Mouse (Mus musculus) embryonic facial prominence, embryonic 10.5 days (tissue): ENCODE data around the gene Rad9a. TPM values are rescaled to one million over a fixed set of nuclear protein-coding genes. Genes with fewer than 3 reads are reported as not detected.

ENCODE experiments used
- DNase-seq: peaks from one replicate; pipeline ENCODE4 v3.0.0-alpha.2; 2017; ENCODE audit warnings: low spot score
- H3K27ac ChIP-seq: fragments of 300-500 bp; sonication (generic); replicated peaks from 2 replicates; pipeline ENCODE4 v1.5.1; 2016; ENCODE audit warnings: mild to moderate bottlenecking
- H3K27me3 ChIP-seq: fragments of 300-500 bp; sonication (generic); replicated peaks from 2 replicates; pipeline ENCODE4 v1.6.1; 2016; ENCODE audit warnings: low read depth, mild to moderate bottlenecking; ENCODE audit not compliant: poor library complexity, severe bottlenecking
- H3K36me3 ChIP-seq: fragments of 300-500 bp; sonication (generic); replicated peaks from 2 replicates; pipeline ENCODE4 v1.6.1; 2016; ENCODE audit warnings: mild to moderate bottlenecking, moderate library complexity
- H3K4me1 ChIP-seq: fragments of 300-500 bp; sonication (generic); 2 replicates; pipeline ENCODE4 v1.6.1; 2016
- H3K4me3 ChIP-seq: fragments of 300-500 bp; sonication (generic); 2 replicates; pipeline ENCODE4 v1.5.1; 2016; ENCODE audit warnings: mild to moderate bottlenecking, moderate library complexity
- H3K9me3 ChIP-seq: fragments of 300-500 bp; sonication (generic); 2 replicates; pipeline ENCODE4 v1.6.1; 2016; ENCODE audit warnings: mild to moderate bottlenecking
- WGBS: fragments of 180-500 bp; shearing (Covaris S2); methylation state at CpG from one replicate; pipeline ENCODE4 v1.1.7; 2016; 5-methylcytosine and 5-hydroxymethylcytosine counted together
- polyA plus RNA-seq: library from polyadenylated mRNA; unstranded; fragments of >200 nt; fragmentation: Nextera tagmentation; extraction: Ambion mirVana; gene quantifications from 2 replicates; pipeline ENCODE4 v1.2.1, GENCODE M21; 2016

The Rad9a gene
- polyA plus RNA-seq, 1 experiment from 2014 or later: 58.2 TPM

DNA sequence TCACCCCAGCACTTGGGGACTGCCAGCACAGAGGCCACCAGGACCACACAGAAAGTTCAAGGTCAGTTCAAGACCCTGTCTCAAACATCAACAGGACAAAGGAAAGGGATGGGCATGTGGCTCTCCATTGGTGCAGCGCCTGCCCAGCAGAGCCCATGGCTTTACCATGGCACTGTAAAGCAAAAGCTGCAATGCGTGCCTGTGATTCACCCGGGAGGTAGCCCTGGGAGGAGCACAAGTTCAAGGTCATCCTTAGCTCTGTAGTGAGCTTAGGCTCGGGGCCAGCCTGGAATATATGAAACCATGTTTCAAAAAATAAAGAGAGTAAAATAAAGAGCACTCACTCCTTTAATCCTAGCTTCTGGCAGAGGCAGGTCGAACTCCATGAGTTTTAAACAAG is 49.6 kb downstream of the Rad9a start:
- 91% methylated on average over 5 of the region's 5 CpGs for WGBS
- no peak for DNase-seq
- H3K4me3 ChIP-seq: no peak overlapping the region
- no peaks in the 10 kb centered on the region for H3K9me3 ChIP-seq
- peaks cover 65% of the 10 kb centered on the region for H3K36me3 ChIP-seq
- peaks cover 42% of the 10 kb centered on the region for H3K4me1 ChIP-seq
- H3K27me3 ChIP-seq: no peaks in the 10 kb centered on the region
- no peak overlapping the region for H3K27ac ChIP-seq

DNA sequence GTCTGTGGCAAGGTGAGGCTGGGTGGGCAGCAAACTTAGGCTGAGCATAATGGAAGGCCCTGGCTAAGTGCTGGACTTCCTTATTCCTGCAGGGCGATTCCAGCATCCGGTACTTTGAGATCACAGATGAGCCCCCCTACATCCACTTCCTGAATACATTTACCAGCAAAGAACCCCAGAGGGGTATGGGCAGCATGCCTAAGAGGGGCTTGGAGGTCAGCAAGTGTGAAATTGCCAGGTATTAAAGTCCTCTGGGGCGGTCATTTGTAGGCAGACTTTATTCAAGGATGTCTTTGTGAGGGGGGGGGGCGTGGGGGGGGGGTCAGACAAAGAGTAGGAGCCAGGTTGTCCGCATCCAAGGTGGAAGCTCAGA is 50.0 kb downstream of the Rad9a start:
- Histone ChIP-seq H3K36me3 (peaks cover 60% of the 10 kb centered on the region), H3K27me3 (no peaks in the 10 kb centered on the region), H3K27ac (no peak overlapping the region), H3K4me1 (peaks cover 42% of the 10 kb centered on the region), H3K9me3 (no peaks in the 10 kb centered on the region), H3K4me3 (no peak overlapping the region)
- 74% methylated on average over 5 of the region's 5 CpGs for WGBS
- no peak for DNase-seq

DNA sequence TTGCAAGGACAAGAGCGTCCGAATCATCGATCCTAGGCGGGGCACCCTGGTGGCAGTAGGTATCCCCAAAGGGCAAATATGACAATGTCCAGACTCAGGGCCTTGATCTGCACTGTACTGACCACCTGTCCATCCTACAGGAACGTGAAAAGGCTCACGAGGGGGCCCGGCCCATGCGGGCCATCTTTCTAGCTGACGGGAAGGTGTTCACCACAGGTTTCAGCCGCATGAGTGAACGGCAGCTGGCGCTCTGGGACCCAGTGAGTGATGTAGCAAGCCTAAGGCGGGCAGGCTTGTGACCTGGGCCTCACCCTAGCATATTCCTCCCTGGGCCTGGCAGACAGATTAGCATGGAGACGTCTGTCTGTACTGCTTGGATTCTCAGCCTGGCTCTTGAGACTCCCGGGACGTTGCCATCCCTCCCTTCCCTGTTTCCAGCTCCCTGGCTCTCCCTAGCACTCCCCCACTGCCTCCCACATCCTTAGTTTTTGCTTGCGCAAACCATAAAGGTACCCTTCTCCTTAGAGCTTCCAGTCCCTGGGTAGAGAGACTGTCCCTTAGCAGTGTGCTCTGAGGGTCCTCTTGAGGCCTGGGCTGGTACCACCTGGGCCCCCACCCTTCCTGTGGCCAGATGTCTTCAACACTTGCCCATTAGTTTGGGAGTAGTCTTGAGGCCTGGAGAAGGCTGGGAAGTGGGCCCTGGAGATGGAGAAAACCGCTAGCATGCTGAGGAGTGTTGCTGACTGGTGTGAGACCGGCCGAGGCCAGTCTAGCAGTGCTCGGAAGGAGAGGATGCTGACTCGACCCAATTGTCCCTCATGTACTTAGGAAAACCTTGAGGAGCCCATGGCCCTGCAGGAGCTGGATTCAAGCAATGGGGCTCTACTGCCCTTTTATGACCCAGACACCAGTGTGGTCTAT is 50.6 kb downstream of the Rad9a start:
- WGBS: 91% methylated on average over 22 of the region's 22 CpGs

DNA sequence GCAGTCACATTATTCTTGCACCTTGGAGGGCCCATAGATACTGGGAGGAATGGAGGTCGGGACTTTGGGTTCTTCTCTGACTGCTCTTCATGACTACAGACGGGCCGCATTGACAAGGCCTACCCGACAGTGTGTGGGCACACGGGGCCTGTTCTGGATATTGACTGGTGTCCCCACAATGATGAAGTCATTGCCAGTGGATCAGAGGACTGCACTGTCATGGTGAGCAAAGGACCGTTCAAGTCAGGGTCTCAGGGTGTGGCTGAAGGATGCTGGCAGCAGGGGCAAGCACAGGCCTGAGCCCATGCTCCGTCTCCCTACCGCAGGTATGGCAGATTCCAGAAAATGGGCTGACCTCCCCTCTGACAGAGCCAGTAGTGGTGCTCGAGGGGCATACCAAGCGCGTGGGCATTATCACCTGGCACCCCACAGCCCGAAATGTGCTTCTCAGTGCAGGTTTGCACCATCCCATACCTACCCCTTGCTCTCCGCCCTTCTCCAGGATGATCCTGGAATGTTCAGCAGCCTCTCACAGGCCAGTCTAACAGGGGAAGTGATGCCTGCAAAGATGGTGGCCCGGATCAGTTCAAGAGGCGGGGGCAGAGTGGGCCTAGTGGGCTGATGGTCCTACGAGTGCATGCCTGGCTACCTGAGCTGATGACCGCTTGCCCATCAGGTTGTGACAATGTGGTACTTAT is 51.5 kb downstream of the Rad9a start:
- WGBS: 94% methylated on average over 17 of the region's 17 CpGs
- H3K27me3 ChIP-seq: no peaks in the 10 kb centered on the region
- no peak overlapping the region for H3K27ac ChIP-seq
- DNase-seq: no peak
- peaks cover 3% of the 10 kb centered on the region; the same call in 1 of the 2 replicates for H3K9me3 ChIP-seq
- peak overlapping the region; percentile 88 for H3K4me3 ChIP-seq
- peaks cover 45% of the 10 kb centered on the region for H3K36me3 ChIP-seq
- peaks cover 35% of the 10 kb centered on the region for H3K4me1 ChIP-seq

More for the DNA sequence above, 50.6 kb downstream of the Rad9a start:
- Histone ChIP-seq H3K27ac (no peak overlapping the region), H3K27me3 (no peaks in the 10 kb centered on the region), H3K4me3 (0 out of 2 replicates have a peak overlapping the region, but pooled peaks have one; percentile 13), H3K4me1 (peaks cover 38% of the 10 kb centered on the region), H3K36me3 (peaks cover 54% of the 10 kb centered on the region), H3K9me3 (no peaks in the 10 kb centered on the region)
- no peak for DNase-seq

DNA sequence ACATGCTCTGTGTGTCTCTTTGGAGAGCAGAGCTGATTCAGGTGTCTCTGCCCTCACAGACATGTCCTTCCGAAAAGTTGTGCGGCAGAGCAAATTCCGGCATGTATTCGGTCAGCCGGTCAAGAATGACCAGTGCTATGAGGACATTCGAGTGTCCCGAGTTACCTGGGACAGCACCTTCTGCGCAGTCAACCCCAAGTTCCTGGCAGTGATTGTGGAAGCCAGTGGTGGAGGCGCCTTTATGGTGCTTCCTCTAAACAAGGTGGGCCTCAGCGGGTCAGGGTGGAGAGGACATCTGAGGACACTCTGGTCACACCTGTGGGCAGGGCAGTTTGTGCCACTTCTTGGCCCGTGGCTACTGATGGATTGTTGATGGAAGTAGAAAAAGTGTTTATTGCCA is 52.2 kb downstream of the Rad9a start:
- Histone ChIP-seq H3K4me3 (peak overlapping the region; percentile 88), H3K4me1 (peaks cover 35% of the 10 kb centered on the region), H3K9me3 (peaks cover 3% of the 10 kb centered on the region; the same call in 1 of the 2 replicates), H3K36me3 (peaks cover 44% of the 10 kb centered on the region), H3K27me3 (no peaks in the 10 kb centered on the region), H3K27ac (0 out of 2 replicates have a peak overlapping the region, but pooled peaks have one; percentile 88)
- DNase-seq: no peak
- WGBS: 90% methylated on average over 11 of the region's 11 CpGs

DNA sequence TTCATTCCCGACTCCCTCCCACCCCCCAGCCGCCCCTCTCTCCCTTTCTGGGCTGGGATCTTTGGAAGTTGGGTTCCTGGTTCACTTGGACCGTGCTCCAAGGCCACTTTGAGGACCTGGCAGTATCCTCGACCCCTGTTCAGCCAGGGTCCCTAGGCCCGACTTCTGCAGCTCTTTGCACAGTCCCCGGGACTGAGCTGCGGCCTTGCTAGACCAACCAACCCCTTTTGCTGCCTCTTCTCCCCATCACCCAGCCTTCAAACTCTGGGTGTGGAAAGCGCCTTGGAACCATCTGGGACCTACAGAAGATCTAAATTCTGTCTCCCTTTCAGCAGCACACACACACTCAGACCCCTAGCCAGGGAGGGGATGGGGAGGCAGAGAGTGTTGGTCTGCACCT is 52.6 kb downstream of the Rad9a start:
- H3K4me1 ChIP-seq: peaks cover 32% of the 10 kb centered on the region
- no peaks in the 10 kb centered on the region for H3K27me3 ChIP-seq
- 5% methylated on average over 8 of the region's 8 CpGs for WGBS
- H3K4me3 ChIP-seq: peak overlapping the region; percentile 88
- peaks cover 41% of the 10 kb centered on the region for H3K36me3 ChIP-seq
- peak overlapping the region; percentile 88 for H3K27ac ChIP-seq
- no peak for DNase-seq
- H3K9me3 ChIP-seq: peaks cover 3% of the 10 kb centered on the region; the same call in 1 of the 2 replicates

DNA sequence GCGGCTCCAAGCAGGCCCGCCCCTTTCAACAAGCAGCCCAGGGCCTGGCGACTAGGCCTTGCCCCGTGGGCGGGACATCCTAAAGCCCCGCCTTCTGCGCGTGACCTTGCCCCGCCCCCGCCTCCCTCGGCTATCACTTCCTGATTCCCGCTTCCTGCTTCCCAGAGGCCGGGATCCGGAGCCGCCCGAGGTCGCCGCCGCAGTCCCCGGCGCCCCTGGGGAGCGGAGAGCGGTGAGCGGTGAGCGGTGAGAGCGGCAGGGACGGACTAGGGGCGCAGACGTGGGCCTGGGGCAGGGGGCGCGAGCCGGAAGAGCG is 53.0 kb downstream of the Rad9a start, which contains the start of gene Coro1b:
Coro1b (plus strand) TSS at position 129 of the 316 bp plus-strand sequence.
- Histone ChIP-seq H3K27ac (peak within 1 kb of the TSS; percentile 88), H3K4me3 (peak within 1 kb of the TSS; percentile 88), H3K36me3 (peaks cover 37% of the 10 kb centered on the region), H3K27me3 (no peaks in the 10 kb centered on the region), H3K9me3 (peaks cover 3% of the 10 kb centered on the region; the same call in 1 of the 2 replicates), H3K4me1 (peaks cover 29% of the 10 kb centered on the region)
- peak; percentile 98 for DNase-seq
- WGBS: under 1% methylated on average over 33 of the region's 33 CpGs

DNA sequence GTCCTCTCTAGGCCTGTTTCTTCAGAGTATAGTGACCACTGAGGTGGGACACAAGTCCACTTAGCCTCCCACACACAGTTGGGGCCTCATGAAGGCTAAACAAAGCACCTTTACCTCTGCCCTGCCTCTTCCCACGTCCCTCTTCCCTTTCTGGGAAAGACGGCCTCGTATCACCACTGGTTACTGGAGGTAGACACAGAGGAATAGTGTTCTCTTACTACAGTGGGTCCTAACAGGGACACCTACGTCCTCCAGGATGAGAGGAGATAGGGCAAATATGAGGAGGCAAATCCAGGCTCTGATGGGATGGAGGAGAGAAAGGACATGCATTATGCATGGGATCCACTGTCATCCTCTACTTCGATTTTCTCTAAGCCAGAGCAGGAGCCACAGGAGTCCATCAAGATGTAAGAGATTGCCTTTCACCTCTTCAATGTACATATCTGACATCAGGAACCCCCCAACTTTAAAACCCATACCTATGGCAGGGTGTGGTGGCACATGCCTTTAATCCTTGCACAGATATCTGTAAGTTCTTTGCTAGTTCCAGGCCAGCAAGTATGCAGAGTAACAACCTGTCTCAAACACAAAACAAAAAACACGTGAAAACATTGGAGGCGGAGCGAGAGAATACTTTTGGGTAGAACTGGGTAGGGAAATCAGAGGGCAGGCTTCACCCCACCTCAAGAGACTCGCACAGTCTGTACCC is 53.5 kb downstream of the Rad9a start:
- DNase-seq: no peak
- H3K9me3 ChIP-seq: peaks cover 3% of the 10 kb centered on the region; the same call in 1 of the 2 replicates
- H3K27me3 ChIP-seq: no peaks in the 10 kb centered on the region
- H3K36me3 ChIP-seq: peaks cover 32% of the 10 kb centered on the region
- peaks cover 29% of the 10 kb centered on the region for H3K4me1 ChIP-seq
- 34% methylated on average over 9 of the region's 9 CpGs for WGBS
- peak overlapping the region; percentile 88 for H3K4me3 ChIP-seq
- H3K27ac ChIP-seq: peak overlapping the region; percentile 88

DNA sequence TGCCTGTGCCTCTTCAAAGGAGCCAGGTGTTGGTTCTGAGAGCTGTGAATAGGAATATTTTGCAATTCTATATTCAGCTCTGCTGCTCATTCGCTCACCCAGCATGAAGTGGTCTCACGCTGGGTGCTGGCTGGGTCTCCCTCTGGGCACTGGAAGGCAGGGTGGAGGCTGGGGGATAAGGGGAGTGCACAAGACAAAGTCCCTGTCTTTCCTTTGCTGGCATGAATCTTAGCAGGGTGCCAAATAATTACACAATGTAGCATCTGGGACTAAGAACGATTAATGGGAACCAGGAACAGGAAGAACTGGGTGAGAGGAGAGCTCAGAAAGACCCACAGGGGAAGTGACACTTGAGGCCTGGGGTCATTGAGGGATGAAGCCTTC is 54.4 kb downstream of the Rad9a start:
- peaks cover 29% of the 10 kb centered on the region for H3K4me1 ChIP-seq
- H3K36me3 ChIP-seq: peaks cover 23% of the 10 kb centered on the region
- H3K27ac ChIP-seq: no peak overlapping the region
- peaks cover 3% of the 10 kb centered on the region; the same call in 1 of the 2 replicates for H3K9me3 ChIP-seq
- H3K4me3 ChIP-seq: no peak overlapping the region
- WGBS: 46% methylated on average over 3 of the region's 3 CpGs
- no peaks in the 10 kb centered on the region for H3K27me3 ChIP-seq
- no peak for DNase-seq

DNA sequence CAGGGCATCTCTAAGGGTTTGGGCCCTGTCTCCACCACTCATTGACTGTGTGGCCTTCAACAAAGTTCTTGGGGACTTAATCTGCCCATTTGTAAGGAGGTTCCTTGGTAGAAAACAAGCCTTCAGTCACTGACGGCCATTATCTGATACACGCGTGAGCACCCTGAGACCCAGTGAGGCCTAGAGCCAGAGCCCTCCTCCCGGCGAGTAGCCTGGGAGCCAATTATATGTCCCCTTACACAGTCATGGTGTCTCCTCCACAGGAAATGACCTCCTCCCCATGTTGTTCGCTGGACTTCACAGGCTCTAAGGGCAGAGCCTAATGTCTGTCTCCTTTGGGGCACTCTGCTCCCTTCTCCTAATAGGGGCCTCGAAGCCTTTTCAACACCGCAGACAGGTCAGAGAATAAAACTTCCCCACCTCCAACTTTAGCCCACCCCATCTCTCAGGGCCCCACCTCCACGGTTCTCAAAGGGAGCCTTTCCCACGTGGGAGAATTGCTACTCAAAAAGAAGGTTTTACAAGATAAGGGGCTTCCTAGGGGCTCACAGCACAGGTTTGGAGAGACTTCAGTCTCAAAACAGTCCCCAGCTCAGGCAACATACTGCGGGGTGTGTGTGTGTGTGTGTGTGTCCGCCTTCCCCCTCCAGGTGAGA is 55.0 kb downstream of the Rad9a start:
- DNase-seq: no peak
- Histone ChIP-seq H3K27me3 (no peaks in the 10 kb centered on the region), H3K36me3 (peaks cover 18% of the 10 kb centered on the region), H3K4me3 (no peak overlapping the region), H3K27ac (no peak overlapping the region), H3K4me1 (peaks cover 29% of the 10 kb centered on the region), H3K9me3 (peaks cover 3% of the 10 kb centered on the region; the same call in 1 of the 2 replicates)
- 63% methylated on average over 12 of the region's 12 CpGs for WGBS

DNA sequence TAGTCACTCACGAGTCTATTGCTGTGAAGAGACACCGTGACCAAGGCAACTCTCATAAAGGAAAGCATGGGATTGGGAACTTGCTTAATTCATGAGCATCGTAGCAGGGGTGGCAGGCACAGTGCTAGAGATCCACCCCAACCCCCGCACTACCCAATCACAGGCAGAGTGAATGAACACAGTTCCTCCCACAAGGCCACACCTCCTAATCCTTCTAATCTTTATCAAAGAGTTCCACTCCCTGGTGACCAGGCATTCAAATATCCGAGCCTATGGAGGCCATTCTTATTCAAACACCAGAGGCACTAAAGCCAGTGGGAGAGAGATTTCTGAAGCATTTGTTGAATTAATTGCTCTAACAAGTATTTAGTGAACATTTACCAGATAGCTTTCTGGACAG is 55.5 kb downstream of the Rad9a start:
- no peak for DNase-seq
- H3K27me3 ChIP-seq: no peaks in the 10 kb centered on the region
- no peak overlapping the region for H3K4me3 ChIP-seq
- 86% methylated on average over 5 of the region's 5 CpGs for WGBS
- H3K36me3 ChIP-seq: peaks cover 12% of the 10 kb centered on the region
- H3K9me3 ChIP-seq: peaks cover 3% of the 10 kb centered on the region; the same call in 1 of the 2 replicates
- peaks cover 24% of the 10 kb centered on the region for H3K4me1 ChIP-seq
- no peak overlapping the region for H3K27ac ChIP-seq
